Mouse (Mus musculus) testis, postnatal 10 days (tissue): ENCODE measurements at regions not wholly inside any gene's neighbourhood (a gene's known extent, or its start where the extent isn't known, plus 50 kb on each side); places are given as distances from the start of the nearest gene placed in this dataset.

Experiments
- DNase-seq: peaks from one replicate; pipeline ENCODE4 v3.0.0; 2021; ENCODE audit warnings: low spot score

- no peak for DNase-seq
These were observed 75.3 kb upstream of the Ccn2 start for GRCm38 (mm10) chr10:24519795-24520512.

GRCm38 (mm10) chr10:24520515-24520914, 74.7 kb upstream of the Ccn2 start:
- DNase-seq = no peak

GRCm38 (mm10) chr10:24532776-24533175, 62.5 kb upstream of the Ccn2 start:
- DNase-seq = no peak

GRCm38 (mm10) chr10:24534901-24535300, 60.3 kb upstream of the Ccn2 start:
- no peak for DNase-seq

DNA sequence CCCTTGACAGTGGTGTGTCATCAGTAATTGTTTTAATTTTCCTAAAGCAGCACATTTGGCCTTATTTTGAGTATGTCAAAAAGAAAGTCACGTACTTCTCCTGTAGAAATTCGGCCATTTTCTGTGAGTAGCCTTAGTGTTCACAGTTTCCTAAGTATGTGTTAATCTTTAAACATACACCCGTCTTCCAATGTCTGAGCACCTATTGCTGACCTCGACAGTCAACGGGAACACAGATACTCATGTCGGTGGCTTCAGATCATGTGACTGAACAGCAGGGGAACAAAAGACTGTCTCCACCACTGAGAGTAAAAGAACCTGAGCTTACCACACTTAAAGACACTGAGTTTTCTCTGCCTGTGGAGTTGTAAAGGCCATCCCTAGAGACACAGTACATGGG, 59.8 kb upstream of the Ccn2 start:
- DNase-seq = no peak

- no peak for DNase-seq
These were observed 53.3 kb upstream of the Ccn2 start for GRCm38 (mm10) chr10:24541990-24542389.
